Mouse (Mus musculus): Measurements from ENCODE around the gene Ccdc185. TPM values are rescaled to one million over a fixed set of nuclear protein-coding genes. Genes with fewer than 3 reads are reported as not detected.

Gene Ccdc185
- polyA plus RNA-seq, 1 experiment from 2014 or later = not detected

DNA sequence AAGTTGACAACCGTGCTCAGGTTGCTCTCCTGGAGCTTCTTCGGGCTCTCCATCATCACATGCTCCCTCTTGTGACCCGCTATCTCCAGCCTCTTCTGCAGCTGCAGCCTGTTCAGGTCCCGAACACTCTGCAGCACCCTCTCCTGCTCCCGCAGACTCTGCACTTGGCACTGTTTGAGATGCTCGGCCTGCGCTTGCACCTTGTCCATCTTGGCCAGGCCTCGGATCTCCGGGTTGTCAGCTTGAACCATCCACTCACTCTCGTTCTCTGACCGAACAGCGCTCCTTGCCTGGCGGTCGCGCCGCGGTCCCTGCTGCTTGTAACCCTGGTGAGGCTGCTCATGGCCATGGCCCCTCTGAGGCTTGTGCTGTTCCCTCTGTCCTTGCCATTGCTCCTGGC lies 1.1 kb downstream of the Ccdc185 start:
- CTCF ChIA-PET = no interaction called here
- TF ChIP-seq CTCF (IDR thresholded peaks at IDR 0.05) = no peak
- ATAC-seq (no peak), DNase-seq (ENCODE audit: low read depth, low spot score) (no peak)
- in situ Hi-C loops (cut with MboI; ENCODE audit: low pct_unique_long_range_greater_than_20kb) = no loop called here
- H3K27me3 ChIP-seq = peaks cover 17% of the 10 kb centered on the region
- POLR2A ChIA-PET = interaction anchor here (0.7 kb wide), 1 partner anchor 112 kb away, joined by 3 read pairs; no protein-coding TSS in a partner anchor

- TF ChIP-seq CTCF (IDR thresholded peaks at IDR 0.05) = no peak
- DNase-seq (ENCODE audit: low read depth, low spot score) = no peak
- in situ Hi-C loops (cut with MboI; ENCODE audit: low pct_unique_long_range_greater_than_20kb) = no loop called here
- ATAC-seq = no peak
- ChIA-PET CTCF (no interaction called here), POLR2A (no interaction called here)
- peaks cover 19% of the 10 kb centered on the region for H3K27me3 ChIP-seq
Observed at GRCm38 (mm10) chr1:182747081-182747480, 1.9 kb downstream of the Ccdc185 start.

- in situ Hi-C loops (cut with MboI; ENCODE audit: low pct_unique_long_range_greater_than_20kb) = no loop called here
- POLR2A ChIA-PET = interaction anchor here (0.6 kb wide), 1 partner anchor 527 kb away, joined by 3 read pairs; no protein-coding TSS in a partner anchor
- DNase-seq (ENCODE audit: low read depth, low spot score) = no peak
Observed at GRCm38 (mm10) chr1:182735891-182736290, 13.1 kb downstream of the Ccdc185 start.

DNA sequence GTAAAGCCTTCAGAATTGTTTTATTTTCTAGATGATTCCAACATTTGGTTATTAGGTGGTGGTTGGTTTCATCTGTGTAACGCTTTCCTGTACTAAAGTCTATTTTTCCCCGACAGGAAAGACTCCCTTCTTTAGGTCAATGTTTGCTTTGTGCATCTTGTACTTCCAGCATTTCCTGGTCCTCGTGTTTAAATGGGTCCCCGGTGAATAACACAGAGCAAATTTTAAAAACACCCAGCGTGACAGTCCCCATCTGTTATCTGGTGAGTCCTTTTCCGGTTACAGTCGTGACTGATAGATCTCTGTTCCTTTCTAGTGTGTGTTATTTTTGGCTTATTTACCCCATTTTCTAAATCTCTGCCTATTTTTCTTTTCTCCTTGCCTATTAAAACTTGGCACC lies 16.3 kb downstream of the Ccdc185 start:
- no peak for TF ChIP-seq CTCF (IDR thresholded peaks at IDR 0.05)
- ChIA-PET POLR2A (no interaction called here), CTCF (no interaction called here)
- in situ Hi-C loops (cut with MboI; ENCODE audit: low pct_unique_long_range_greater_than_20kb) = no loop called here
- no peak for DNase-seq (ENCODE audit: low read depth, low spot score)
- H3K27me3 ChIP-seq = no peaks in the 10 kb centered on the region
- ATAC-seq = no peak

More at GRCm38 (mm10) chr1:182735891-182736290, 13.1 kb downstream of the Ccdc185 start:
- no peaks in the 10 kb centered on the region for H3K27me3 ChIP-seq
- no peak for ATAC-seq
- TF ChIP-seq CTCF (IDR thresholded peaks at IDR 0.05) = no peak
- CTCF ChIA-PET = no interaction called here

DNA sequence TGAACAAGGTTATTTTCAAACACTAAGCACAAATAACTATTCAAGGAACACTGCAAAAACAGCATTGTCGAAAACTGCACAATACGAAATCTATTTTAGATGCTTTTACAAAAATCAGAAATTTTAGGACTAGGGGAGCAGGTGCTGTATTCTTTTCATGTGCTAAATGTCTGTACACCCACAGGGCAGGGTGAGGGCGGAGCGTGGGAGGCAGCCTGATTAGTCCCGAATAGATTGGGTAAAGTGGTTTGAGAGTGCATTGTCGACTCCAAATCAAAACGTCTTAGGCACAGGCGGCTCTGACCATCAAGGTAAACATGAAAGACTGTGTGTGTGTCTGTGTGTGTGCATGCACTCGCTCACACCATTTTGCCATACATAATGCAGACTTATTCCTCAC lies 20.0 kb downstream of the Ccdc185 start:
- in situ Hi-C loops (cut with MboI; ENCODE audit: low pct_unique_long_range_greater_than_20kb) = no loop called here
- CTCF ChIA-PET = no interaction called here
- no peaks in the 10 kb centered on the region for H3K27me3 ChIP-seq
- no peak for DNase-seq (ENCODE audit: low read depth, low spot score)
- POLR2A ChIA-PET = no interaction called here
- no peak for TF ChIP-seq CTCF (IDR thresholded peaks at IDR 0.05)
- no peak for ATAC-seq

- POLR2A ChIA-PET = interaction anchor here (1.1 kb wide), 1 partner anchor 36 kb away, joined by 3 read pairs; no protein-coding TSS in a partner anchor
- DNase-seq (ENCODE audit: low read depth, low spot score) = no peak
- TF ChIP-seq CTCF (IDR thresholded peaks at IDR 0.05) = no peak
- ATAC-seq = no peak
- CTCF ChIA-PET = interaction anchor here (1.7 kb wide), 1 partner anchor 65 kb away, joined by 4 read pairs; no protein-coding TSS in a partner anchor
- no peaks in the 10 kb centered on the region for H3K27me3 ChIP-seq
- in situ Hi-C loops (cut with MboI; ENCODE audit: low pct_unique_long_range_greater_than_20kb) = no loop called here
Observed at GRCm38 (mm10) chr1:182727541-182727940, 21.4 kb downstream of the Ccdc185 start.

GRCm38 (mm10) chr1:182714236-182714935 lies 34.6 kb downstream of the Ccdc185 start:
- ATAC-seq (no peak), DNase-seq (ENCODE audit: low read depth, low spot score) (no peak)
- ChIA-PET POLR2A (no interaction called here), CTCF (interaction anchor here (1.1 kb wide), 1 partner anchor 12 kb away, joined by 3 read pairs; no protein-coding TSS in a partner anchor)
- H3K27me3 ChIP-seq = no peaks in the 10 kb centered on the region
- in situ Hi-C loops (cut with MboI; ENCODE audit: low pct_unique_long_range_greater_than_20kb) = no loop called here
- no peak for TF ChIP-seq CTCF (IDR thresholded peaks at IDR 0.05)

DNA sequence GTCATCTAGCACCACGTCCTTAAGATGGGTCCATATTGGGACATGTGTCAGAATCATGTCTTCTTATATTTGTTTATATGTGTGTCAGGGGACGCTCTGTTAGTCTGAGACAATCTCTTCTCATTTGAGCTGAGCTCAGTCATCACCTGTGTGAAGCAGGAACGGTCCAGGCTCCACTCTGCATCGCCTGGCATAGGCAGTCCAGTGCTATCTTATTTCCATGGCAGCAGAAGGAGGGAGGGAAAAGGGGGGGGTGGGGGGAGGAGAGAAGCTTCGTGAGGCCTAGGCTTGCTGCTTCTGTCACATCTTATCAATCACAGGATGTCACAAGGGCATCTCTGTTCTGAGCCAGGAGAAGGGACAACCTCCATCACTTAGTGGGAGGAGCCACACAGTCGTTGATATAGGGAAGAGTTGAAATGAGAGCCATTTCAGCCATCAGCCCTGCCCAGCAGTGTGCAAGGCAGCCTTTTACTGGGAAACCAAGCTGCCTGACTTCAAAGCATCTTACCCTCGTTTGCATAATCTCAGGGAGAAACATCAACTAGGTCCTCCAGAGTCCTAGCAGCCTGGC lies 37.5 kb downstream of the Ccdc185 start:
- CTCF ChIA-PET = no interaction called here
- no peak for DNase-seq (ENCODE audit: low read depth, low spot score)
- POLR2A ChIA-PET = no interaction called here
- TF ChIP-seq CTCF (IDR thresholded peaks at IDR 0.05) = no peak
- no peak for ATAC-seq
- H3K27me3 ChIP-seq = no peaks in the 10 kb centered on the region
- in situ Hi-C loops (cut with MboI; ENCODE audit: low pct_unique_long_range_greater_than_20kb) = no loop called here

- no peak for ATAC-seq
- in situ Hi-C loops (cut with MboI; ENCODE audit: low pct_unique_long_range_greater_than_20kb) = no loop called here
- H3K27me3 ChIP-seq = no peaks in the 10 kb centered on the region
- no peak for DNase-seq (ENCODE audit: low read depth, low spot score)
- no peak for TF ChIP-seq CTCF (IDR thresholded peaks at IDR 0.05)
- POLR2A ChIA-PET = no interaction called here
- CTCF ChIA-PET = interaction anchor here (1.0 to 1.2 kb wide), 2 partner anchors 11 to 12 kb away, joined by 3 to 5 read pairs; no protein-coding TSS in a partner anchor
Observed at GRCm38 (mm10) chr1:182707459-182707858, 41.5 kb downstream of the Ccdc185 start.

DNA sequence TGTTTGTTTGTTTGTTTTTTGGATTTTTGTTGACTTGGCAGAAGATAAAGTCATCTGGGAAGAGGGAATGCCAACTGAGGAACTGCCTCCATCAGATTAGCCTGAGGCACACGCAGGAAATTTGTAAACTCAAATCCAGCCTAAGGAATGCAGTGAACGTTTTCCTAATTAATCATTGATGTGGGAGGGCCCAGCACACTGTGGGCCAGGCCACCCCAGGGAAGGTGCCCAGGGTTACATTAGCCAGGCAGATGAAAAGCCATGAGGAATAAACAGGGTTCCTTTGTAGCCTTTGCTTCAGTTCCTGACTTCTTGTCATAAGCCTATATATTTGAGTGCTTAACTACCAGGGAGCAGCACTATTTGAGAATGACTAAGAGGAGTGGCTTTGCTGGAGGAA lies 44.1 kb downstream of the Ccdc185 start:
- DNase-seq (ENCODE audit: low read depth, low spot score) (no peak), ATAC-seq (no peak)
- CTCF ChIA-PET = no interaction called here
- no peaks in the 10 kb centered on the region for H3K27me3 ChIP-seq
- TF ChIP-seq CTCF (IDR thresholded peaks at IDR 0.05) = peak; percentile 8
- POLR2A ChIA-PET = no interaction called here
- in situ Hi-C loops (cut with MboI; ENCODE audit: low pct_unique_long_range_greater_than_20kb) = no loop called here
